Mouse (Mus musculus) hindbrain, embryonic 11.5 days (tissue): ENCODE data around the gene Tmem132d. TPM values are rescaled to one million over a fixed set of nuclear protein-coding genes. Genes with fewer than 3 reads are reported as not detected.

ENCODE experiments used
- ATAC-seq: fragments of 200-750 bp; cut with Nextera tagmentation; 2 replicates; pipeline ENCODE4 v1.8.0; 2017; ENCODE audit warnings: mild to moderate bottlenecking, moderate TSS enrichment, moderate library complexity; ENCODE audit not compliant: low FRiP score
- DNase-seq: peaks from one replicate; pipeline ENCODE4 v3.0.0-alpha.2; 2015; ENCODE audit warnings: low spot score
- H3K27ac ChIP-seq: fragments of 300-500 bp; sonication (generic); 2 replicates; pipeline ENCODE4 v1.5.1; 2014; ENCODE audit warnings: mild to moderate bottlenecking, low read depth, low read length
- H3K27me3 ChIP-seq: fragments of 300-500 bp; sonication (generic); 2 replicates; pipeline ENCODE4 v1.6.1; 2014; ENCODE audit warnings: mild to moderate bottlenecking, low read length, moderate library complexity, mixed read lengths; ENCODE audit not compliant: control insufficient read depth, insufficient read depth
- H3K36me3 ChIP-seq: fragments of 300-500 bp; sonication (generic); 2 replicates; pipeline ENCODE4 v1.6.1; 2014; ENCODE audit warnings: mild to moderate bottlenecking, low read length, moderate library complexity, mixed read lengths; ENCODE audit not compliant: control insufficient read depth, insufficient read depth
- H3K4me1 ChIP-seq: fragments of 300-500 bp; sonication (generic); replicated peaks from 2 replicates; pipeline ENCODE4 v1.6.1; 2014; ENCODE audit warnings: low read length, mixed read lengths; ENCODE audit not compliant: control insufficient read depth, insufficient read depth
- H3K4me2 ChIP-seq: fragments of 300-500 bp; sonication (generic); replicated peaks from 2 replicates; pipeline ENCODE4 v1.6.1; 2014; ENCODE audit warnings: mild to moderate bottlenecking, low read depth, low read length
- H3K4me3 ChIP-seq: fragments of 300-500 bp; sonication (generic); 2 replicates; pipeline ENCODE4 v1.5.1; 2014; ENCODE audit warnings: low read depth, low read length
- H3K9ac ChIP-seq: fragments of 300-500 bp; sonication (generic); 2 replicates; pipeline ENCODE4 v1.6.1; 2014; ENCODE audit warnings: low read depth, low read length
- H3K9me3 ChIP-seq: fragments of 300-500 bp; sonication (generic); 2 replicates; pipeline ENCODE4 v1.6.1; 2016; ENCODE audit warnings: low read length; ENCODE audit not compliant: control insufficient read depth
- WGBS: fragments of 180-500 bp; shearing (Covaris S2); extraction: QIAGEN DNeasy Blood & Tissue Kit; methylation state at CpG from one replicate; pipeline ENCODE4 v1.1.7; 2014; 5-methylcytosine and 5-hydroxymethylcytosine counted together
- polyA plus RNA-seq: library from polyadenylated mRNA; unstranded; fragments of >200 nt; fragmentation: Nextera tagmentation; extraction: Ambion mirVana; gene quantifications from 2 replicates; pipeline ENCODE4 v1.2.1, GENCODE M21; 2014

The Tmem132d gene
- polyA plus RNA-seq, 1 experiment from 2014 or later: 0.63 TPM

- Histone ChIP-seq H3K4me1 (no peaks in the 10 kb centered on the region), H3K27ac (no peak overlapping the region), H3K4me3 (no peak overlapping the region), H3K4me2 (no peak overlapping the region), H3K9ac (no peak overlapping the region), H3K36me3 (no peaks in the 10 kb centered on the region), H3K9me3 (no peaks in the 10 kb centered on the region), H3K27me3 (no peaks in the 10 kb centered on the region)
- DNase-seq: no peak
- no peak for ATAC-seq
- WGBS: 67% methylated on average over 1 of the region's 1 CpGs
Observed at GRCm38 (mm10) chr5:128235611-128236010, 197.3 kb downstream of the Tmem132d start.

- H3K27me3 ChIP-seq: no peaks in the 10 kb centered on the region
- no peaks in the 10 kb centered on the region for H3K9me3 ChIP-seq
- no peaks in the 10 kb centered on the region for H3K4me1 ChIP-seq
- no peak for DNase-seq
- H3K9ac ChIP-seq: no peak overlapping the region
- H3K36me3 ChIP-seq: no peaks in the 10 kb centered on the region
- H3K4me2 ChIP-seq: no peak overlapping the region
- H3K27ac ChIP-seq: no peak overlapping the region
- ATAC-seq: no peak
- H3K4me3 ChIP-seq: no peak overlapping the region
Observed at GRCm38 (mm10) chr5:128233101-128233500, 199.8 kb downstream of the Tmem132d start.

GRCm38 (mm10) chr5:128218281-128218680, 214.6 kb downstream of the Tmem132d start:
- ATAC-seq (no peak), DNase-seq (no peak)
- Histone ChIP-seq H3K4me1 (no peaks in the 10 kb centered on the region), H3K9me3 (no peaks in the 10 kb centered on the region), H3K27me3 (no peaks in the 10 kb centered on the region), H3K27ac (no peak overlapping the region), H3K4me2 (no peak overlapping the region), H3K9ac (no peak overlapping the region), H3K4me3 (no peak overlapping the region), H3K36me3 (no peaks in the 10 kb centered on the region)

- ATAC-seq: no peak
Observed at GRCm38 (mm10) chr5:128211125-128211524, 221.8 kb downstream of the Tmem132d start.

GRCm38 (mm10) chr5:128205716-128206115, 227.2 kb downstream of the Tmem132d start:
- ATAC-seq: no peak
- WGBS: 11% methylated on average over 2 of the region's 2 CpGs

More at GRCm38 (mm10) chr5:128211125-128211524, 221.8 kb downstream of the Tmem132d start:
- Histone ChIP-seq H3K4me3 (no peak overlapping the region), H3K27ac (no peak overlapping the region), H3K4me2 (no peak overlapping the region), H3K36me3 (no peaks in the 10 kb centered on the region), H3K9ac (no peak overlapping the region), H3K27me3 (no peaks in the 10 kb centered on the region), H3K9me3 (no peaks in the 10 kb centered on the region), H3K4me1 (no peaks in the 10 kb centered on the region)
- WGBS: 96% methylated on average over 5 of the region's 5 CpGs
- DNase-seq: no peak

GRCm38 (mm10) chr5:128204685-128205320, 228.1 kb downstream of the Tmem132d start:
- Histone ChIP-seq H3K4me3 (no peak overlapping the region), H3K4me2 (no peak overlapping the region), H3K36me3 (no peaks in the 10 kb centered on the region), H3K4me1 (no peaks in the 10 kb centered on the region; the same call in 1 of the 2 replicates), H3K9me3 (no peaks in the 10 kb centered on the region), H3K27ac (no peak overlapping the region), H3K27me3 (no peaks in the 10 kb centered on the region), H3K9ac (no peak overlapping the region)
- 85% methylated on average over 17 of the region's 17 CpGs for WGBS
- no peak for ATAC-seq
- no peak for DNase-seq

More at GRCm38 (mm10) chr5:128205716-128206115, 227.2 kb downstream of the Tmem132d start:
- Histone ChIP-seq H3K27me3 (no peaks in the 10 kb centered on the region), H3K4me2 (no peak overlapping the region), H3K4me1 (no peaks in the 10 kb centered on the region; the same call in 1 of the 2 replicates), H3K27ac (no peak overlapping the region), H3K4me3 (no peak overlapping the region), H3K36me3 (no peaks in the 10 kb centered on the region), H3K9me3 (no peaks in the 10 kb centered on the region), H3K9ac (no peak overlapping the region)
- peak; percentile 35 for DNase-seq

- H3K4me3 ChIP-seq: no peak overlapping the region
- no peaks in the 10 kb centered on the region; the same call in 1 of the 2 replicates for H3K4me1 ChIP-seq
- H3K36me3 ChIP-seq: no peaks in the 10 kb centered on the region
- peak; percentile 30; the same call in 1 of the 2 replicates for ATAC-seq
- WGBS: 25% methylated on average over 9 of the region's 9 CpGs
- no peak overlapping the region for H3K27ac ChIP-seq
- H3K9ac ChIP-seq: no peak overlapping the region
- H3K27me3 ChIP-seq: no peaks in the 10 kb centered on the region
- no peak overlapping the region for H3K4me2 ChIP-seq
- H3K9me3 ChIP-seq: no peaks in the 10 kb centered on the region
- peak; percentile 26 for DNase-seq
Observed at GRCm38 (mm10) chr5:128203879-128204581, 228.8 kb downstream of the Tmem132d start.

GRCm38 (mm10) chr5:128194106-128194505, 238.8 kb downstream of the Tmem132d start:
- Histone ChIP-seq H3K36me3 (no peaks in the 10 kb centered on the region), H3K4me1 (no peaks in the 10 kb centered on the region), H3K27ac (no peak overlapping the region), H3K4me2 (no peak overlapping the region), H3K9ac (no peak overlapping the region), H3K9me3 (no peaks in the 10 kb centered on the region), H3K27me3 (no peaks in the 10 kb centered on the region), H3K4me3 (no peak overlapping the region)
- DNase-seq: no peak
- 72% methylated on average over 4 of the region's 4 CpGs for WGBS
- no peak for ATAC-seq
